Mouse (Mus musculus) neural tube, embryonic 13.5 days (tissue): ENCODE measurements around the gene H1f0. TPM values are rescaled to one million over a fixed set of nuclear protein-coding genes. Genes with fewer than 3 reads are reported as not detected.

Source experiments
- ATAC-seq: fragments of 200-750 bp; cut with Nextera tagmentation; 2 replicates; pipeline ENCODE4 v1.8.0; 2017; ENCODE audit warnings: low read depth, mild to moderate bottlenecking, moderate TSS enrichment, moderate library complexity
- H3K27ac ChIP-seq: fragments of 300-500 bp; sonication (generic); replicated peaks from 2 replicates; pipeline ENCODE4 v1.5.1; 2015; ENCODE audit warnings: moderate library complexity, mild to moderate bottlenecking, inconsistent platforms
- H3K27me3 ChIP-seq: fragments of 300-500 bp; sonication (generic); 2 replicates; pipeline ENCODE4 v1.6.1; 2015; ENCODE audit warnings: mild to moderate bottlenecking, inconsistent platforms
- H3K36me3 ChIP-seq: fragments of 300-500 bp; sonication (generic); 2 replicates; pipeline ENCODE4 v1.6.1; 2015; ENCODE audit warnings: mild to moderate bottlenecking, inconsistent platforms
- H3K4me1 ChIP-seq: fragments of 300-500 bp; sonication (generic); replicated peaks from 2 replicates; pipeline ENCODE4 v1.6.1; 2015; ENCODE audit warnings: inconsistent platforms
- H3K4me2 ChIP-seq: fragments of 300-500 bp; sonication (generic); 2 replicates; pipeline ENCODE4 v1.6.1; 2015; ENCODE audit warnings: inconsistent platforms, mild to moderate bottlenecking, moderate library complexity
- H3K4me3 ChIP-seq: fragments of 300-500 bp; sonication (generic); 2 replicates; pipeline ENCODE4 v1.5.1; 2015; ENCODE audit warnings: mild to moderate bottlenecking, inconsistent platforms
- H3K9ac ChIP-seq: fragments of 300-500 bp; sonication (generic); 2 replicates; pipeline ENCODE4 v1.6.1; 2015; ENCODE audit warnings: moderate library complexity, mild to moderate bottlenecking, inconsistent platforms
- H3K9me3 ChIP-seq: fragments of 300-500 bp; sonication (generic); 2 replicates; pipeline ENCODE4 v1.6.1; 2016; ENCODE audit warnings: inconsistent platforms
- WGBS: fragments of 180-500 bp; shearing (Covaris S2); methylation state at CpG from one replicate; pipeline ENCODE4 v1.1.7; 2015; 5-methylcytosine and 5-hydroxymethylcytosine counted together
- polyA plus RNA-seq: library from polyadenylated mRNA; unstranded; fragments of >200 nt; fragmentation: Nextera tagmentation; extraction: Ambion mirVana; gene quantifications from 2 replicates; pipeline ENCODE4 v1.2.1, GENCODE M21; 2015

The H1f0 gene
- polyA plus RNA-seq, result 275 and 287 TPM in 2 replicates

DNA sequence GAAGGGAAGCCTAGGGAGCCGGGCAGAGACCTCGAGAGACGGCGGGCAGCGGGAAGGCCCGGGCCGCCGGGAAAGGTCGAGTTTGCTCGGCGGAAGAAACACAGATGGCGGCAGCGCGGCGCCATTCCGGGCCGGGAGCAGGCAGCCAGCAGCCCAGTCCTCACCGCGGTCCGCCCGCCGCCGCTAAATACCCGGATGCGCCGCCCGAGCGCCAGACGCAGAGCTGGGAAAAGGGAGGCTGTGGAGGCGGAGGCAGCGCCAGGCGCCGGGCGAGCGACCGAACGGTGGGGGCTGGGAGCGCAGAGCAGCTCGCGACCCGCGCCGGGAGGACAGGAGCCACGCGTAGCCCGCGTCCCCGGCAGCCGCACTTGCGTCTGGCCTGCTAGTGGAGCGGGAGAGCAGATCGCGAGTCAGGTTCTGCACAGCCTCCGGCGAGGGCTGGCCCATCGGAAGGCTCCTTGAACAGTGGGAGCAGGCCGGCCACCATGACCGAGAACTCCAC, at the start of gene H1f0:
H1f0 (plus strand) TSS at position 214 of the 502 bp plus-strand sequence.
- ATAC-seq, result peak; percentile 76
- WGBS, result under 1% methylated on average over 57 of the region's 58 CpGs
- Histone ChIP-seq H3K9ac (peak within 1 kb of the TSS; percentile 99), H3K4me1 (peaks cover 67% of the 10 kb centered on the region), H3K36me3 (no peaks in the 10 kb centered on the region), H3K27me3 (0 out of 2 replicates have a peak, but pooled peaks cover 3% of the 10 kb centered on the region), H3K27ac (peak within 1 kb of the TSS; percentile 98), H3K4me3 (peak within 1 kb of the TSS; percentile 75), H3K4me2 (peak within 1 kb of the TSS; percentile 91), H3K9me3 (no peaks in the 10 kb centered on the region)

- Histone ChIP-seq H3K27ac (peak overlapping the region; percentile 49), H3K27me3 (no peaks in the 10 kb centered on the region; the same call in 1 of the 2 replicates), H3K4me2 (no peak overlapping the region), H3K9ac (peak overlapping the region; percentile 31), H3K9me3 (no peaks in the 10 kb centered on the region), H3K4me3 (no peak overlapping the region), H3K4me1 (peaks cover 33% of the 10 kb centered on the region), H3K36me3 (peaks cover 15% of the 10 kb centered on the region; the same call in 1 of the 2 replicates)
- WGBS, result 35% methylated on average over 4 of the region's 4 CpGs
- no peak for ATAC-seq
Measured at GRCm38 (mm10) chr15:78978875-78979274, 49.4 kb upstream of the H1f0 start.

- H3K27ac ChIP-seq, result no peak overlapping the region
- H3K4me1 ChIP-seq, result peaks cover 45% of the 10 kb centered on the region
- no peak for ATAC-seq
- no peak overlapping the region for H3K9ac ChIP-seq
- WGBS, result 89% methylated on average over 4 of the region's 4 CpGs
- no peak overlapping the region for H3K4me3 ChIP-seq
- no peak overlapping the region for H3K4me2 ChIP-seq
- H3K36me3 ChIP-seq, result peaks cover 12% of the 10 kb centered on the region; the same call in 1 of the 2 replicates
- H3K9me3 ChIP-seq, result no peaks in the 10 kb centered on the region
- H3K27me3 ChIP-seq, result no peaks in the 10 kb centered on the region; the same call in 1 of the 2 replicates
Measured at GRCm38 (mm10) chr15:78980084-78980483, 48.2 kb upstream of the H1f0 start.

DNA sequence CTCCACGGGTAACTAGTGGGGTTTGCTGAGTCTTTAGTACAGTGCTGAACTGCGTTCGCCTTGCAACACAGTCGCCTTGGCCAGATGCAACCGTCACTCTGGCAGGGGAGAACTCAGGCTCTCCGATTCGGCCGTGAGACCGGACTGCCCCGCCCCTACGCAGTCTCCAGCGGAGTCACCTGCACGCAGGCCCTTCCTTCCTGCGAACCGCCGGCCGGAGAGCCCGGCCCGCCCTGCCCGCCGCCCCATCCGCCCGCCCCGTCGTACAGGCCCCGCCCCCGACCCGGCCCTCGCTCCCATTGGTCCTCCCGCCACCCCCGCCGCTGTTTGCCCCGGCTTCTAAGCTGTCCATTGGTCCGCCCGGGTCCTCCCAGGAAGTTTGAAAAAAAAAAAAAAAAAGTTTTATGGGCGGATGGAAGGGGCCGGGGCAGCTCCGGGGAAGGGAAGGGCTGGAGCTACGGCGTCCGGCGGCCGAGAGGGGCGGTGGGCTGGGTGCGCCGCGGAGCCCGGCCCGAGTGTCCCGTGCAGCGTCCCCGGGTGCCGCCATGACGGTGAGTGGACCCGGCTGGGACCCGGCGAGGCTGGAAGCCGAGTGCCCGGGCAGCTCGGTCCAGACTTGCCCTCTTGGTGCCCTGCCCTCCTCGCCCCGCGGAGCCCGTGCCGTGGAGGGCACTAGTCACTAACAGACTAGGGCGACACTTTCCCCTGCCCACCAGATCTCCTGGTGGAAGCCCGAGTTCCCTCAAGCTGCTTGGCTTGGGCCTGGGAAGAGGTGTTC, 45.4 kb upstream of the H1f0 start:
- Histone ChIP-seq H3K9me3 (no peaks in the 10 kb centered on the region), H3K4me3 (peak overlapping the region; percentile 59), H3K27me3 (no peaks in the 10 kb centered on the region; the same call in 1 of the 2 replicates), H3K4me1 (peaks cover 64% of the 10 kb centered on the region), H3K9ac (peak overlapping the region; percentile 76), H3K27ac (peak overlapping the region; percentile 74), H3K36me3 (no peaks in the 10 kb centered on the region), H3K4me2 (peak overlapping the region; percentile 80)
- ATAC-seq, result peak; percentile 80
- under 1% methylated on average over 52 of the region's 67 CpGs for WGBS

DNA sequence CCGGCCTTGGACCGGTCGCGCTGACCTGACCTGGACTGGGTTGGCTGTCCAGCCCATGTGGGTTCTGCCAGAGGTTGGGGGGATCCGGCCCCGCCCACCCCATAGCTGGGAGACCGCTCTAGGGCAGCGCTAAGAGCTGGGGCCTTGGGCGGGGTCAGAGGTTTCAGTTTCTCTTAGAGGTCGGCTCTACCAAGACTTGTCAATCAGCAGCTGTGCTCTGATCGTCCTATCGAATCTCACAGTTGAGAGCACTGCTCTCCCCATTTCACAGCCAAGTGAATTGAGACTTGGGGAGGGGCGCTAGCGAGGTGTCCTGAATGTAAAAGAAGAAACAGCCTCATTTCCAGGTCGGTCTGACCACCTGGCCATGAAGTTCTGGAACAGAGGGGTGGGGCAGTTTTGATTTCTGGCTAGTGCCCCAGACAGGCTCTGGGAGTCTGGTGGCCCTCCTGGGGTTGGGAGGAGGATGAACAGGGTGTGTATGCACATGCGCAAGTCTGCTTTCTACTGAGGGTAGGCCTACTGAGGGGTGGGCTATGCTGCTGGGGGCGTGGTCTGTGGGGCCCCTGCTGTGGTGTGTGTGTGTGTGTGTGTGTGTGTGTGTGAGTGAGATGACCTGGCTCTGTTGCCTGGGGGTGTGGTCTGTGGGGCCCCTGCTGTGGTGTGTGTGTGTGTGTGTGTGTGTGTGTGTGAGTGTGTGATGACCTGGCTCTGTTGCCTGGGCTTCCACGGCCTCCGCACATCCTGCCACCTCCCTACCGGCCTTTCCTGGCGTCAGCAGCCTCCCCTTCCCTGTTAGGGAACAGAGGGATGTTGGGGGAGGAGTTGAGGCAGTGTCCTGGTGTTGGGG, 44.6 kb upstream of the H1f0 start:
- H3K9ac ChIP-seq, result peak overlapping the region; percentile 76
- H3K27me3 ChIP-seq, result no peaks in the 10 kb centered on the region; the same call in 1 of the 2 replicates
- H3K36me3 ChIP-seq, result peaks cover 2% of the 10 kb centered on the region; the same call in 1 of the 2 replicates
- peak overlapping the region; percentile 80 for H3K4me2 ChIP-seq
- peak overlapping the region; percentile 74 for H3K27ac ChIP-seq
- no peaks in the 10 kb centered on the region for H3K9me3 ChIP-seq
- 1% methylated on average over 21 of the region's 21 CpGs for WGBS
- peak; percentile 38 for ATAC-seq
- H3K4me3 ChIP-seq, result peak overlapping the region; percentile 59
- H3K4me1 ChIP-seq, result peaks cover 67% of the 10 kb centered on the region

DNA sequence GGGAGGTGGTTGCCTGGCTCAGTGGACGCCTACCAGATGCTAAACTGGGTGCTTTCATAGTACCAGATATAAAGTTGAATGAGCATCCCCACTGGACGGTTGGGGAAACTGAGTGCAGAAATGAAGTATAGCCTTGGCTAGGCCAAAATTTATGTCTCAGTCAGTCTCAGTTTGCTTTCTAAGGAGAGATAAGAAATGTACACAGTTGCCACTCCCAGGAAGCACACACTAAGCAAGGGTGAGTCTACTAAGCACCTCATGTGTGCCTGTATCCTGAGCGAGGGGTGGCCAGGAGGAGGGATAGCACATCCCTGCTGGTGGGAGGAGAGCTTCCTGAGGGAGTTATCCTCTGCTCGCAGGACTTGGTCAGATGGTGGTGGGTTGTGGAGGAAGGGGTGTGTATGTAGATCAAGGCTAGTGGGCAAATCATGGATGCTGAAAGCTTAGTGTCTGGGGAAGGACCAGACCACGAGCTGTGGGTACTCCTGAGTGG, 43.9 kb upstream of the H1f0 start:
- Histone ChIP-seq H3K4me1 (peaks cover 62% of the 10 kb centered on the region), H3K4me2 (peak overlapping the region; percentile 80), H3K27ac (no peak overlapping the region), H3K27me3 (no peaks in the 10 kb centered on the region; the same call in 1 of the 2 replicates), H3K9me3 (no peaks in the 10 kb centered on the region), H3K9ac (0 out of 2 replicates have a peak overlapping the region, but pooled peaks have one; percentile 9), H3K36me3 (peaks cover 3% of the 10 kb centered on the region; the same call in 1 of the 2 replicates), H3K4me3 (peak overlapping the region; percentile 59)
- ATAC-seq, result no peak
- WGBS, result 49% methylated on average over 5 of the region's 5 CpGs

- peaks cover 25% of the 10 kb centered on the region for H3K36me3 ChIP-seq
- H3K4me2 ChIP-seq, result no peak overlapping the region
- H3K4me3 ChIP-seq, result no peak overlapping the region
- peaks cover 59% of the 10 kb centered on the region for H3K4me1 ChIP-seq
- no peak overlapping the region for H3K9ac ChIP-seq
- no peak overlapping the region for H3K27ac ChIP-seq
- WGBS, result 82% methylated on average over 11 of the region's 11 CpGs
- no peaks in the 10 kb centered on the region for H3K9me3 ChIP-seq
- no peak for ATAC-seq
- no peaks in the 10 kb centered on the region; the same call in 1 of the 2 replicates for H3K27me3 ChIP-seq
Measured at GRCm38 (mm10) chr15:78986536-78987220, 41.6 kb upstream of the H1f0 start.

GRCm38 (mm10) chr15:78988499-78988971, 39.7 kb upstream of the H1f0 start:
- peak; percentile 81 for ATAC-seq
- Histone ChIP-seq H3K27me3 (no peaks in the 10 kb centered on the region), H3K36me3 (peaks cover 44% of the 10 kb centered on the region), H3K4me1 (peaks cover 45% of the 10 kb centered on the region), H3K9me3 (no peaks in the 10 kb centered on the region), H3K4me2 (no peak overlapping the region), H3K4me3 (no peak overlapping the region), H3K9ac (no peak overlapping the region), H3K27ac (peak overlapping the region; percentile 59)
- WGBS, result 42% methylated on average over 14 of the region's 14 CpGs

DNA sequence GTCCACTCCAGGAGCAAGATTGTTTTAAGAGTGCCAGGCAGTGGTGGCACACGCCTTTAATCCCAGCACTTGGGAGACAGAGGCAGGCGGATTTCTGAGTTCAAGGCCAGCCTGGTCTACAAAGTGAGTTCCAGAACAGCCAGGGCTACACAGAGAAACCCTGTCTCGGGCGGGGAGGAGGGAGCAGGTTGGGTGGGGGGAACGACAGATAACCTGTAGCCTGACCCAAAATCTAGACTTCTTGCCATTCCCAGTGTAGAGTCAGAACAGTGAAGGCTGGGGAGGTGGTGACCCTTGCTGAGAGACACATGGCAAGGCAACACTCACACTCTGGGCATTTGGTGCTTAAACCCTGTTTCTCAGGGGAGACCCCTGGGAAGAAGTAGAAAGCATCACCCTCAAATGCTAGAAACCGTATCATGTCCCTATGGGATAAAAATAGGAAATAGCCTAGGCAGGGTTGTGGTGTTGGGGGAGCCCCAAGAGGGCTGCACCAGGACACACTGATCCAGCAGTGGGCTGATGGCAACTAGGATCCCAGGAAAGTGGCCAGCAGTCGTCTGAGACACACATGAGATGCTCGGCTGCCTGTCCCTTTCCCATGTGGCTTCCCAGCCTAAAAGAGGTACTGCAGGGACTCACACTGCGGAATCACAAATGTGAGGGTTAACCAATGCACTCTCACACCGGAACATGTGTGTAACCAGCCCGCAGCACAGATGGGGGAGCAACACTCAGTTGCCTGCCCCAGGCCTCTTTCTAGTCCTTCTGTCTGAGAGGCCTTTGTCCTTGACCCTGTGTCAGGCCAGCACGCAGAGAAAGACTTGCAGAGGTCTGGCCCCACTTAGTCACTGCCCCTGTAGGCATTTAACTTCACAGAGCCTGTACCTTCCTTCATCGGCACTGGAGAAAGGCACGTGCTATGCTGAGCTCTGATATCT, 38.8 kb upstream of the H1f0 start:
- Histone ChIP-seq H3K4me1 (peaks cover 36% of the 10 kb centered on the region), H3K27me3 (no peaks in the 10 kb centered on the region), H3K9me3 (no peaks in the 10 kb centered on the region), H3K4me2 (no peak overlapping the region), H3K4me3 (no peak overlapping the region), H3K9ac (no peak overlapping the region), H3K27ac (peak overlapping the region; percentile 59; the same call in 1 of the 2 replicates), H3K36me3 (peaks cover 53% of the 10 kb centered on the region)
- WGBS, result 84% methylated on average over 14 of the region's 14 CpGs
- ATAC-seq, result no peak

DNA sequence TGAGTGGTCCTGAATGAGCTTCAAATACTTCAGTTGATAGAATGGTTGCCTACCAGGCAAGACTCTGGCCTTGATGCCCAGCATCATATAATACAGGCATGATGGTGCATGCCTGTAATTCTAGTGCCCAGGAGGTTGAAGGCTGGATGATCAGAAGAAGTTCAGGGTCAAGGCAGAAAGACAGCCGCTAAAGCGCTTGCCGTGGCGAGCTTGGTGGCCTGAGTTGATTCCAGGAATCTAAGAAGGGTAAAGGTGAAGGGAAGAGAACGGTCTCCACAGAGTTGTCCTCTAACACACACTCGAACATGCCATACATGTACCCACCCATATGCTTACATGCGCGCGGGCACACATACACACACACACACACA, 38.2 kb upstream of the H1f0 start:
- H3K27ac ChIP-seq, result no peak overlapping the region
- H3K27me3 ChIP-seq, result no peaks in the 10 kb centered on the region
- ATAC-seq, result no peak
- H3K9ac ChIP-seq, result no peak overlapping the region
- no peak overlapping the region for H3K4me2 ChIP-seq
- peaks cover 30% of the 10 kb centered on the region for H3K4me1 ChIP-seq
- 97% methylated on average over 9 of the region's 9 CpGs for WGBS
- H3K36me3 ChIP-seq, result peaks cover 59% of the 10 kb centered on the region
- H3K9me3 ChIP-seq, result no peaks in the 10 kb centered on the region
- H3K4me3 ChIP-seq, result no peak overlapping the region
